Mouse (Mus musculus): Measurements from ENCODE around the gene Tnip1. TPM values are rescaled to one million over a fixed set of nuclear protein-coding genes. Genes with fewer than 3 reads are reported as not detected.

Tnip1 gene
- polyA plus RNA-seq, 1 experiment from 2014 or later: 19.2 TPM

GRCm38 (mm10) chr11:54861471-54862420 is 101.0 kb downstream of the Tnip1 start:
- no peak for ATAC-seq (ENCODE audit: low read depth)
- no peak overlapping the region for H3K4me3 ChIP-seq (ENCODE audit: low read length)
- WGBS: 84% methylated on average over 5 of the region's 5 CpGs
- H3K4me1 ChIP-seq (replicated peaks; ENCODE audit: control insufficient read depth, insufficient read depth, low read length): peaks cover 10% of the 10 kb centered on the region
- no peaks in the 10 kb centered on the region for H3K9me3 ChIP-seq (ENCODE audit: control insufficient read depth, low read length)
- no peaks in the 10 kb centered on the region for H3K36me3 ChIP-seq (ENCODE audit: control insufficient read depth, insufficient read depth, low read length)
- H3K27me3 ChIP-seq (ENCODE audit: control insufficient read depth, insufficient read depth, low read depth, low read length): no peaks in the 10 kb centered on the region
- H3K27ac ChIP-seq (ENCODE audit: low read length): no peak overlapping the region
- H3K9ac ChIP-seq (ENCODE audit: low read length): no peak overlapping the region
- no peak overlapping the region; the same call in 1 of the 2 replicates for H3K4me2 ChIP-seq (ENCODE audit: low read depth, low read length)

Other genes starting within 250 kb of the Tnip1 start
- 64.3 and 69.7 TPM in 2 replicates for gene Cdc42se2, start 175.2 kb downstream of the Tnip1 start, polyA plus RNA-seq (2015; fragmentation: Nextera tagmentation; extraction: Ambion mirVana)
- 5.8 and 7.7 TPM in 2 replicates for gene Lyrm7, start 102.0 kb downstream of the Tnip1 start, polyA plus RNA-seq (2015; fragmentation: Nextera tagmentation; extraction: Ambion mirVana)
- 563 and 641 TPM in 2 replicates for gene Hint1, start 96.5 kb downstream of the Tnip1 start, polyA plus RNA-seq (2015; fragmentation: Nextera tagmentation; extraction: Ambion mirVana)
- 181 and 202 TPM in 2 replicates for gene Gpx3, start 60.5 kb downstream of the Tnip1 start, polyA plus RNA-seq (2015; fragmentation: Nextera tagmentation; extraction: Ambion mirVana)
- 406 and 415 TPM in 2 replicates for gene Anxa6, start 70.5 kb upstream of the Tnip1 start, polyA plus RNA-seq (2015; fragmentation: Nextera tagmentation; extraction: Ambion mirVana)
- gene Ccdc69, start 115.2 kb upstream of the Tnip1 start, polyA plus RNA-seq (2015; fragmentation: Nextera tagmentation; extraction: Ambion mirVana): 3.5 and 3.8 TPM in 2 replicates
- 22.8 TPM in 2 replicates for gene Gm2a, start 135.2 kb upstream of the Tnip1 start, polyA plus RNA-seq (2015; fragmentation: Nextera tagmentation; extraction: Ambion mirVana)
- gene Slc36a3, start 188.8 kb upstream of the Tnip1 start, polyA plus RNA-seq (2015; fragmentation: Nextera tagmentation; extraction: Ambion mirVana): not detected in 2 replicates
- gene Slc36a2, start 222.2 kb upstream of the Tnip1 start, polyA plus RNA-seq (2015; fragmentation: Nextera tagmentation; extraction: Ambion mirVana): 8.8 and 9.6 TPM in 2 replicates
- 2.2 and 3.2 TPM in 2 replicates for gene Slc36a1, start 241.4 kb upstream of the Tnip1 start, polyA plus RNA-seq (2015; fragmentation: Nextera tagmentation; extraction: Ambion mirVana)